Mouse (Mus musculus): Measurements from ENCODE around the gene Lrrc2.

GRCm38 (mm10) chr9:110945926-110946325 lies 5.4 kb upstream of the Lrrc2 start, which contains the start of gene Tdgf1:
- TF ChIP-seq CTCF (IDR thresholded peaks at IDR 0.05; ENCODE audit: low read depth, low read length) (no peak), POLR2A (IDR thresholded peaks at IDR 0.05; ENCODE audit: insufficient read depth, low read length) (peak; percentile 61), EP300 (IDR thresholded peaks at IDR 0.05; ENCODE audit: insufficient read depth, low read depth, low read length) (peak; percentile 86)
